Mouse (Mus musculus) CH12.LX (cell line): ENCODE results near the gene Gal3st2.

Experiments used
- CHD2 ChIP-seq: IDR thresholded peaks from 2 replicates; pipeline ENCODE4 v1.6.1; 2011; ENCODE audit warnings: low read length, improper control_type of control experiment
- CTCF ChIP-seq, 2 experiments: IDR thresholded peaks in 1 of 2; conservative IDR thresholded peaks in 1 of 2; 2 replicates each; pipeline ENCODE4 v1.5.1; 2011 to 2012; ENCODE audit warnings: low read depth in 2 of 2, low read length in 2 of 2, improper control_type of control experiment in 1 of 2, inconsistent platforms in 1 of 2, mild to moderate bottlenecking in 1 of 2, moderate library complexity in 1 of 2
- MAFK ChIP-seq: IDR thresholded peaks from 2 replicates; pipeline ENCODE4 v1.6.1; 2011; ENCODE audit warnings: low read length, improper control_type of control experiment; ENCODE audit not compliant: insufficient replicate concordance
- POLR2A ChIP-seq: IDR thresholded peaks from 2 replicates; pipeline ENCODE4 v1.6.1; 2011; ENCODE audit warnings: low read depth, mild to moderate bottlenecking, improper control_type of control experiment, low read length
- SIN3A ChIP-seq: IDR thresholded peaks from 2 replicates; pipeline ENCODE4 v1.6.1; 2012; ENCODE audit warnings: low read length, improper control_type of control experiment, inconsistent platforms
- SMC3 ChIP-seq: IDR thresholded peaks from 2 replicates; pipeline ENCODE4 v1.6.1; 2011; ENCODE audit warnings: low read depth, low read length, improper control_type of control experiment
- ZNF384 ChIP-seq: IDR thresholded peaks from 2 replicates; pipeline ENCODE4 v1.6.1; 2012; ENCODE audit warnings: low read depth, low read length, improper control_type of control experiment, inconsistent platforms

- no peak for TF ChIP-seq MAFK
- no peak for TF ChIP-seq SIN3A
- no peak for TF ChIP-seq CTCF (conservative IDR thresholded peaks at IDR 0.05 in 1 of 2, IDR thresholded peaks at IDR 0.05 in 1 of 2; ENCODE audit: low read depth in 2 of 2, low read length in 2 of 2)
- TF ChIP-seq SMC3, result no peak
- no peak for TF ChIP-seq POLR2A
- TF ChIP-seq ZNF384, result no peak
- no peak for TF ChIP-seq CHD2
Observed at GRCm38 (mm10) chr1:93835876-93836531, 25.1 kb upstream of the Gal3st2 start.
